Mouse (Mus musculus): ENCODE measurements around the gene Gen1.

The Gen1 gene

GRCm38 (mm10) chr12:11223090-11223489 lies 42.5 kb downstream of the Gen1 start:
- no peak for DNase-seq (ENCODE audit: low spot score)

- DNase-seq (ENCODE audit: low spot score), result no peak
Measured at GRCm38 (mm10) chr12:11222566-11222965, 43.0 kb downstream of the Gen1 start.

DNA sequence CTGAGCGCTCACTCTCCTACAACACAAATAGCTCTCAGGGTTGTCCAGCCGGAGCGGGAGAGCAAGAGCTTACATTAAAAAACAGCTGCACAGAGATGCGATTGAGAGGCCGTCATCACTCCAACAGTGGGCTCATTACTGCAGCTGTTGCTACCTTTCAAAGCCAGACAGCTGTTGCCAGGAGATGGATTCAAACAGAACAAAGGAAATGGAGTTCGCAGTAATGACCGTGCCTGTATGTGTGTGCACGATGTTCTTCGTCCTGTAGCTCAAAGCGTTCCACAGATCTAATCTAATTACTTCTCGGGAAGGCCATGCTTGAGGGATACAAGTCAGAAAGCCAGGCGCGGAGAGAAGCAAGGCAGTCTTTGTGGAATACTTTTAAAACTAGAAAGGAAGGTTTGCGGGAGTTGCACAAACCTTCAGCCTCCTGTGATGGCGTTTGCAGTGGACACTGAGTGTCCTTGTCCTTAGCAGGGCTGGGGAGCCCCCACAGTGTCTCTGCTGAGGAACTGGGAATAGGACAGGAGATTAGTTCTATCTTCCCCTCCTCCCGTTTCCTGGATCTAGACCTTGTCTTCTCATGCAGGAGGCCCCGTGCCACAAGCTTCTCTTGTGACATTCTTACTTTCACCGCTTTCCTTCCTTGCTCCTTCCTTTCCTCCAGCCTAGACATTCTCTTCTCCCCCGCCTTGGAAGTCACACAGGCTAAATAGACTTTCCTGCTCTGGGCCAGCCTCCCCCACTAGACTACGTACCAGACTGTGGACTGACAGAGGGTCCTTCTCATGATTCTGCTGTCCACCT lies 43.9 kb downstream of the Gen1 start:
- DNase-seq (ENCODE audit: low spot score), result no peak

- DNase-seq (ENCODE audit: low spot score), result no peak
Measured at GRCm38 (mm10) chr12:11217726-11218250, 47.8 kb downstream of the Gen1 start.

GRCm38 (mm10) chr12:11216454-11216853 lies 49.1 kb downstream of the Gen1 start:
- DNase-seq (ENCODE audit: low spot score), result no peak

- DNase-seq (ENCODE audit: low spot score), result no peak
Measured at GRCm38 (mm10) chr12:11215555-11215954, 50.0 kb downstream of the Gen1 start.

- no peak for DNase-seq (ENCODE audit: low spot score)
Measured at GRCm38 (mm10) chr12:11214776-11215175, 50.8 kb downstream of the Gen1 start.

- DNase-seq (ENCODE audit: low spot score), result no peak
Measured at GRCm38 (mm10) chr12:11212881-11213280, 52.7 kb downstream of the Gen1 start.

- DNase-seq (ENCODE audit: low spot score), result no peak
Measured at GRCm38 (mm10) chr12:11210361-11210760, 55.2 kb downstream of the Gen1 start.

DNA sequence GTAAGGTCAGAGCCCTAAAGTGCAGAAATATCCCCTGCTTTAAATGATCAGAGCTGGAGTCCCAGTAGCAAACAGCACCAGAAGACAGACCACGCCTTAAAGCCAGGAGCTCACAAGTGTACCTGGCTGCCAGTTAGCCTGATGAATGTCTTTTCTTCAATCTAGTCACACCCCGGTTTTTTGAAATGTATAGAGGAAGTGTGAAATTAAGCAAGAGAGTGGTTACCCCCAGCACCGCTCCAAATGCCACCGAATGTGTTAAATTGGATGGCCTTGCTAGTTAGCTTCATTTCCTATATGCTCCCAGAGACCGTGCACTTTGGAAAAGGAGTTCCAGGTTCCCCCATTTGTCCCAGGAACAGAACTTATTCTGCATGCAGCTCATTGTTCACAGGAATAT lies 56.0 kb downstream of the Gen1 start:
- DNase-seq (ENCODE audit: low spot score), result no peak

- DNase-seq (ENCODE audit: low spot score), result no peak
Measured at GRCm38 (mm10) chr12:11208872-11209271, 56.7 kb downstream of the Gen1 start, which contains the start of gene Msgn1. Msgn1 (minus strand) TSS chr12:11208972.

DNA sequence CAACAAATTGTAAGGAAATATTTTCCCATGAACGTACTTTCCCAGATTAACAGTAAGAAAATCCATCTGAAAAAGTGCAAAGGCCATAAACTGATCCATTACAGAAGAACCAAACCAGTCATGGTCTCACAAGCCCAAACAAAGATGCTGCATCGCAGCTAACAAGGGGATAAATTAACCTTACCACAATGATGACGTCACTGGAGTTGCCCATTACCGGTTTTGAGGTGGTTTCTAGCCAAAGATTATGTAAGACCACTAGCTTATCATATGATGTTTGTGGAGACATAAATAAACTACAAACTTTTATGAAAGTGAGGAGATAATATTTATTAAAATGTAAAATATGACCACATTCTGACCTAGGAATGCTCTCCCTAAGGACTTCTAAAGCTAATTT lies 59.3 kb downstream of the Gen1 start:
- DNase-seq (ENCODE audit: low spot score), result no peak

GRCm38 (mm10) chr12:11203694-11204665 lies 61.6 kb downstream of the Gen1 start:
- no peak for DNase-seq (ENCODE audit: low spot score)

GRCm38 (mm10) chr12:11202476-11202875 lies 63.1 kb downstream of the Gen1 start:
- DNase-seq (ENCODE audit: low spot score), result no peak

DNA sequence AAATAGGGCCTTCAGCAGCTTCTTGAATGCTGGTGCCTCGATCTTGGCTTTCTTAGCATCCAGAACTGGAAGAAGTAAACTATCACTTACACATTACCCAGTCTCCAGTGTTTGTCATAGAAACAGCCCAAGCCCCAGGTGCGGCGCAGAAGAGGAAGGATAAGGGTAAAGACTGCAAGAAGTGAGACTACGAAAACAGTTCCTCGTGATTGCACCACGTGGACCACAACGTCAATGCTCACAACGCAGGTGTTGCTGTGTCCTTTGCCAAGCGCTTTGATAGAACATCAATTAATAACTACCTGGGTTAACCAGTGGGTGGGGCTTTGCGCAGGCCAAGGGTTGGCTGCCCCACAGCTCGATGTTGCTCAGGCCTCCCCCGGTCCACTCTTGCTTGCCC lies 64.9 kb downstream of the Gen1 start:
- DNase-seq (ENCODE audit: low spot score), result no peak

DNA sequence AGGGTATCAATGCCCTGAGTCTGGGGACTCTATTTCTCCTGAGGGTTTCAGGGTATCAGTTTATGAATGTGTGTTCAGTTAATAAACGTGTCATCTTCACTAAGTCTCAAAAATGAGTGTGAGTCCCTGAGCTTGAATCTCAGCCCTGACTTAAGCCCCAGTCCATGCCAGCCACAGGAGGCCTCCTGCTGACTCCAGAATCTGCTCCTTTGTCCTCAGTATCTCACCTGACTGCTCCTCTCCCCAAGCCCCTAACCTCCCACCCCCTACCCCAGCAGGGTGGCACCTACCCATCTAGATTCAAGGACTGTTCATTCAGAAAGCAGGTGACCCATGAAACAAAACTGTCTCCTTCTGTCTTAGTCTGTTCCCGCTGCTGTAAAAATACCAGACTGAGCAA lies 67.0 kb downstream of the Gen1 start:
- DNase-seq (ENCODE audit: low spot score), result no peak

GRCm38 (mm10) chr12:11198026-11198425 lies 67.6 kb downstream of the Gen1 start:
- no peak for DNase-seq (ENCODE audit: low spot score)

GRCm38 (mm10) chr12:11196830-11197229 lies 68.8 kb downstream of the Gen1 start:
- no peak for DNase-seq (ENCODE audit: low spot score)

- peak; percentile 52 for DNase-seq (ENCODE audit: low spot score)
Measured at GRCm38 (mm10) chr12:11196142-11196597, 69.4 kb downstream of the Gen1 start.

DNA sequence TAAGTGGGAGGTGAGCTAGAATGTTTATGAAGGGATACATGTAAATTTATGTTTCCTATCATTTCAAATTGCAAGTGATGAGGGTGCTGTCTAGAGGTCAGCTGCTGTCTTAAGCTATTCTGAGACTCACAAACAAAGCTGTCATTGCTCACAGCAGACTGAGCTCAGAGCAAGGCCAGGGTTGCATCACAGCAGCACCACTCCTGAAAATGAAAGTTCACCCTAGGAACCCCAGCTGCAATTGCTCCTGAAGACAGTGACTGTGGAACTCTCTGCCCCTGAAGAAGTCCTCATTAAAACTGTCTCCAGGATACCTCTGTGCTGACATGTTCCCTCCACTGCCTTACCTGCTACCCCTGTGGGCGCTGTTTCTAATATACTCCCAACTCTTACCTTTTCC lies 70.6 kb downstream of the Gen1 start:
- no peak for DNase-seq (ENCODE audit: low spot score)
